Comparison of ENCODE assay signal across 12 mouse cellular contexts in genomic region chr12:85227876-85228599, GRCm38 (mm10). TPM values are rescaled to one million over a fixed set of nuclear protein-coding genes. Genes with fewer than 3 reads are reported as not detected.
DNase-seq lines count a peak whose midpoint lies in the region; ATAC-seq and TF ChIP-seq lines count a peak whose summit lies in the region.
"Had no signal": no experiment of that assay in that cellular context is flagged by ENCODE, and none has a peak within 500 bp of the region (broad histone marks: within the 10 kb centered on the region; RNA-seq: fewer than 3 reads in every experiment).

No protein-coding gene starts in this region.

- 0 out of 2 replicates have a peak overlapping the region, but pooled peaks have one; percentile 5 for H3K27ac ChIP-seq in liver, adult 2 months (replicated peaks; ENCODE audit: insufficient read depth, low read depth, low read length)
- peak overlapping the region; percentile 23; the same call in 1 of the 2 replicates for H3K27ac ChIP-seq in heart, embryonic 15.5 days
- no peak overlapping the region for H3K27ac ChIP-seq in forebrain, embryonic 16.5 days (ENCODE audit: low read length)

- H3K27me3 ChIP-seq in liver, adult 2 months (ENCODE audit: control insufficient read depth, insufficient read depth, low read length), result no peaks in the 10 kb centered on the region
- H3K27me3 ChIP-seq in heart, embryonic 15.5 days, result no peaks in the 10 kb centered on the region
- no peaks in the 10 kb centered on the region for H3K27me3 ChIP-seq in forebrain, embryonic 16.5 days (replicated peaks; ENCODE audit: control insufficient read depth, insufficient read depth, low read length)

- H3K4me1 ChIP-seq in liver, adult 2 months (ENCODE audit: control insufficient read depth, insufficient read depth, low read length), result no peaks in the 10 kb centered on the region
- H3K4me1 ChIP-seq in heart, embryonic 15.5 days (replicated peaks), result peaks cover 12% of the 10 kb centered on the region
- H3K4me1 ChIP-seq in forebrain, embryonic 16.5 days (replicated peaks; ENCODE audit: control insufficient read depth, insufficient read depth, low read length), result no peaks in the 10 kb centered on the region

- no peak for TF ChIP-seq CTCF in liver, adult 2 months (IDR thresholded peaks at IDR 0.05; ENCODE audit: low read depth, low read length)

- H3K4me2 ChIP-seq in heart, embryonic 15.5 days, result no peak overlapping the region
- H3K4me2 ChIP-seq in forebrain, embryonic 16.5 days (ENCODE audit: low read length), result no peak overlapping the region

- peak; percentile 53 for ATAC-seq in frontal cortex, adult (ENCODE audit: low TSS enrichment)
- ATAC-seq in heart, embryonic 15.5 days (replicated peaks; ENCODE audit: insufficient number of reproducible peaks, insufficient read depth, low FRiP score, low read depth), result no peak
- no peak for ATAC-seq in megakaryocyte, adult 5-6 weeks (ENCODE audit: poor library complexity, severe bottlenecking)
- ATAC-seq in forebrain, embryonic 16.5 days, result no peak
- ATAC-seq: forebrain, embryonic 14.5 days had no signal

- TF ChIP-seq POLR2A in liver, adult 2 months (IDR thresholded peaks at IDR 0.05; ENCODE audit: extremely low read depth, insufficient read depth, low read length), result no peak

- 68% methylated on average over 15 of the region's 15 CpGs for WGBS in liver, adult 2 months
- WGBS in heart, embryonic 15.5 days, result 43% methylated on average over 15 of the region's 15 CpGs
- WGBS in forebrain, embryonic 16.5 days, result 58% methylated on average over 15 of the region's 15 CpGs

- no peaks in the 10 kb centered on the region for H3K9me3 ChIP-seq in heart, embryonic 15.5 days (replicated peaks)
- no peaks in the 10 kb centered on the region for H3K9me3 ChIP-seq in forebrain, embryonic 16.5 days (ENCODE audit: control insufficient read depth, low read length)

- no peaks in the 10 kb centered on the region for H3K79me2 ChIP-seq in liver, adult 2 months (ENCODE audit: control insufficient read depth, insufficient read depth, low read length)

- peaks cover 9% of the 10 kb centered on the region; the same call in 1 of the 2 replicates for H3K36me3 ChIP-seq in liver, adult 2 months (ENCODE audit: control insufficient read depth, insufficient read depth, low read length)
- H3K36me3 ChIP-seq in heart, embryonic 15.5 days, result peaks cover 36% of the 10 kb centered on the region
- H3K36me3 ChIP-seq in forebrain, embryonic 16.5 days (ENCODE audit: control insufficient read depth, insufficient read depth), result peaks cover 29% of the 10 kb centered on the region

- no peak for DNase-seq in frontal cortex, postnatal 14 days (ENCODE audit: low spot score in 2 of 2)
- DNase-seq in liver, adult 2 months (ENCODE audit: extremely low read depth, low read depth, low spot score), result no peak
- DNase-seq in liver, result no peak
- DNase-seq in lung, postnatal 14 days, result peak; percentile 24
- DNase-seq: cerebellum, postnatal 10 days; midbrain, embryonic 14.5 days; spleen, adult 18-20 months had no signal

- H3K9ac ChIP-seq in liver, adult 2 months (ENCODE audit: low read depth, low read length), result no peak overlapping the region
- no peak overlapping the region for H3K9ac ChIP-seq in heart, embryonic 15.5 days
- H3K9ac ChIP-seq in forebrain, embryonic 16.5 days (replicated peaks; ENCODE audit: low read depth, low read length), result no peak overlapping the region

- H3K4me3 ChIP-seq in liver, adult 2 months (ENCODE audit: insufficient read depth, low read depth, low read length), result no peak overlapping the region
- no peak overlapping the region for H3K4me3 ChIP-seq in heart, embryonic 15.5 days
- H3K4me3 ChIP-seq in forebrain, embryonic 16.5 days (replicated peaks; ENCODE audit: low read length), result no peak overlapping the region

RNA-seq across cellular contexts. Expression of gene Eif2b2, which starts 8.8 kb away (rescaled TPM):
- 17.9 and 23.1 TPM in 2 replicates for total RNA-seq in liver, adult 2 months (2014; rRNA removed)
- polyA plus RNA-seq in liver, adult 2 months (2012; rRNA removed), result 37.0 and 54.8 TPM in 2 replicates
- polyA plus RNA-seq in heart, embryonic 15.5 days (2015; fragmentation: Nextera tagmentation; extraction: Ambion mirVana), result 50.1 and 62.3 TPM in 2 replicates
- 26.4 and 33.8 TPM in 2 replicates for total RNA-seq in megakaryocyte, adult 5-6 weeks (2015)
- 43.8 and 68.9 TPM in 2 replicates for total RNA-seq in megakaryocyte, adult 5-6 weeks (2017)
- 76.9 and 86.3 TPM in 2 replicates for polyA plus RNA-seq in forebrain, embryonic 16.5 days (2015; fragmentation: Nextera tagmentation; extraction: Ambion mirVana)

RNA-seq across cellular contexts. Expression of gene Mlh3, which starts 42.4 kb away (rescaled TPM):
- total RNA-seq in liver, adult 2 months (2014; rRNA removed), result 6.5 TPM in 2 replicates
- 2.8 and 3.3 TPM in 2 replicates for polyA plus RNA-seq in liver, adult 2 months (2012; rRNA removed)
- 6.2 and 6.4 TPM in 2 replicates for polyA plus RNA-seq in heart, embryonic 15.5 days (2015; fragmentation: Nextera tagmentation; extraction: Ambion mirVana)
- 3.7 and 4.1 TPM in 2 replicates for total RNA-seq in megakaryocyte, adult 5-6 weeks (2015)
- 6.6 and 7.1 TPM in 2 replicates for total RNA-seq in megakaryocyte, adult 5-6 weeks (2017)
- 10.7 and 11.7 TPM in 2 replicates for polyA plus RNA-seq in forebrain, embryonic 16.5 days (2015; fragmentation: Nextera tagmentation; extraction: Ambion mirVana)

RNA-seq across cellular contexts. Expression of gene Pgf, which starts 50.4 kb away (rescaled TPM):
- not detected in 2 replicates for total RNA-seq in liver, adult 2 months (2014; rRNA removed)
- polyA plus RNA-seq in liver, adult 2 months (2012; rRNA removed), result not detected in 2 replicates
- 8.9 and 9.5 TPM in 2 replicates for polyA plus RNA-seq in heart, embryonic 15.5 days (2015; fragmentation: Nextera tagmentation; extraction: Ambion mirVana)
- 0.14 and 0.33 TPM in 2 replicates for total RNA-seq in megakaryocyte, adult 5-6 weeks (2015)
- 0.18 TPM in 1 of 2 replicates, not detected in the other for total RNA-seq in megakaryocyte, adult 5-6 weeks (2017)
- 5.5 and 7.2 TPM in 2 replicates for polyA plus RNA-seq in forebrain, embryonic 16.5 days (2015; fragmentation: Nextera tagmentation; extraction: Ambion mirVana)
